Mouse (Mus musculus) lung, adult 2 months (tissue): Measurements from ENCODE around the gene Sulf2.

Source experiments
- CTCF ChIP-seq: fragments of 200-500 bp; IDR thresholded peaks from 2 replicates; pipeline ENCODE4 v1.5.1; 2011; ENCODE audit warnings: mild to moderate bottlenecking, low read length, control low read depth; ENCODE audit not compliant: insufficient read depth
- POLR2A ChIP-seq: fragments of 200-500 bp; IDR thresholded peaks from 2 replicates; pipeline ENCODE4 v1.6.1; 2011; ENCODE audit warnings: low read depth, mild to moderate bottlenecking, control low read depth, low read length, borderline replicate concordance; ENCODE audit errors: extremely low read depth

DNA sequence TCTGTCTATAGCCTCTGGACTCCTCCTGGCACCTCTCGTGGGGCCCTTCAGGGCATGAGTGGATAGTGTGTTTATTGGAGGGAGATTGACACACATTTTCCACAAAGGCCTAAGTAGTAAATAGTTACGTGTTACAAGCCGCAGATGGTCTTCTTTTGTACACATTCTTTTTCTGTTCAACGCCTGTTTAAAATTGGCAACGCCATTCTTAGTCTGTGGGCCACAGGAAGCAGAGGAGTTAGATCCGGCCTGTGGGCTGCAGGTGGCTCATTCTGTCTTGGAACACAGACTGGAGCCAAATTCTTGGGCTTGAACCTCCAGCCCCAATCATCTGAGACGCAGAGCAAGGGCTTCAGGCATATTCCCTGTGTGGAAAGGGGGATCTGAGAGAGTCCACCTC lies 9.9 kb upstream of the Sulf2 start:
- no peak for TF ChIP-seq CTCF
- no peak for TF ChIP-seq POLR2A
